Mouse (Mus musculus) cortical plate, adult 2 months (tissue): ENCODE measurements around the gene Slc7a6os.

ENCODE experiments used
- CTCF ChIP-seq: fragments of 200-500 bp; IDR thresholded peaks from 2 replicates; pipeline ENCODE4 v1.5.1; 2011; ENCODE audit warnings: mild to moderate bottlenecking, control low read depth, low read length; ENCODE audit not compliant: insufficient read depth; ENCODE audit errors: extremely low read depth
- POLR2A ChIP-seq: fragments of 200-500 bp; IDR thresholded peaks from 2 replicates; pipeline ENCODE4 v1.6.1; 2011; ENCODE audit warnings: mild to moderate bottlenecking, low read length, control low read depth; ENCODE audit not compliant: insufficient read depth; ENCODE audit errors: extremely low read depth

- TF ChIP-seq POLR2A, result no peak
- no peak for TF ChIP-seq CTCF
These were observed 32.3 kb downstream of the Slc7a6os start for GRCm38 (mm10) chr8:106178428-106178827.
